Mouse (Mus musculus) frontal cortex, adult 2 months (tissue): ENCODE measurements at regions not wholly inside any gene's neighbourhood (a gene's known extent, or its start where the extent isn't known, plus 50 kb on each side); places are given as distances from the start of the nearest gene placed in this dataset.
"Not testable (repeated sequence)": the region's sequence is repeated elsewhere in the genome, so short reads cannot be mapped to it uniquely, and the experiment has no call there.

Experiments used
- DNase-seq, 2 experiments: peaks; one replicate each; pipeline ENCODE4 v3.0.0; 2022; ENCODE audit warnings: low spot score in 1 of 2; ENCODE audit errors: extremely low spot score in 1 of 2

- no peak for DNase-seq
Observed at GRCm38 (mm10) chr14:54150221-54150620, 103.7 kb downstream of the Dad1 start.

GRCm38 (mm10) chr14:54148626-54149025 is 105.3 kb downstream of the Dad1 start:
- no peak for DNase-seq

GRCm38 (mm10) chr14:54148121-54148520 is 105.8 kb downstream of the Dad1 start:
- DNase-seq = no peak

GRCm38 (mm10) chr14:54147546-54147945 is 106.4 kb downstream of the Dad1 start:
- no peak for DNase-seq

- no peak for DNase-seq
Observed at GRCm38 (mm10) chr14:54145743-54146741, 107.9 kb downstream of the Dad1 start.

- DNase-seq = no peak
Observed at GRCm38 (mm10) chr14:54143828-54144227, 110.1 kb downstream of the Dad1 start.

- DNase-seq = no peak
Observed at GRCm38 (mm10) chr14:54138288-54138687, 115.6 kb downstream of the Dad1 start.

GRCm38 (mm10) chr14:54136538-54136937 is 117.4 kb downstream of the Dad1 start:
- DNase-seq = no peak

- DNase-seq = no peak
Observed at GRCm38 (mm10) chr14:54128334-54128733, 125.6 kb downstream of the Dad1 start.

GRCm38 (mm10) chr14:54125510-54125909 is 128.4 kb downstream of the Dad1 start:
- no peak for DNase-seq

GRCm38 (mm10) chr14:54121973-54122372 is 131.9 kb downstream of the Dad1 start:
- DNase-seq = no peak

GRCm38 (mm10) chr14:54121340-54121739 is 132.6 kb downstream of the Dad1 start:
- no peak for DNase-seq

- no peak for DNase-seq
Observed at GRCm38 (mm10) chr14:54120194-54120593, 133.7 kb downstream of the Dad1 start.

- not testable (repeated sequence) for DNase-seq
Observed at GRCm38 (mm10) chr14:54117607-54118006, 136.3 kb downstream of the Dad1 start.

GRCm38 (mm10) chr14:54113216-54113615 is 140.7 kb downstream of the Dad1 start:
- no peak for DNase-seq

GRCm38 (mm10) chr14:54110971-54111370 is 142.9 kb downstream of the Dad1 start:
- DNase-seq = peak in 1 of 2 experiments; percentile 22

- no peak for DNase-seq
Observed at GRCm38 (mm10) chr14:54109129-54109528, 144.8 kb downstream of the Dad1 start.

- peak in 1 of 2 experiments; percentile 58 for DNase-seq
Observed at GRCm38 (mm10) chr14:54108311-54109074, 145.4 kb downstream of the Dad1 start.

GRCm38 (mm10) chr14:54107204-54107796 is 146.6 kb downstream of the Dad1 start:
- DNase-seq = no peak

- no peak for DNase-seq
Observed at GRCm38 (mm10) chr14:54104243-54104642, 149.7 kb downstream of the Dad1 start.

GRCm38 (mm10) chr14:54103541-54103940 is 150.4 kb downstream of the Dad1 start:
- DNase-seq = no peak
